Mouse (Mus musculus) B cell, adult 62 days (primary cell): ENCODE results near the gene Vat1l. TPM values are rescaled to one million over a fixed set of nuclear protein-coding genes. Genes with fewer than 3 reads are reported as not detected.

ENCODE experiments used
- total RNA-seq: library from RNA; stranded (reverse); gene quantifications from 4 replicates; pipeline ENCODE4 v1.2.4, GENCODE M21; 2023

Gene Vat1l
- total RNA-seq = not detected in 4 replicates

GRCm38 (mm10) chr8:114205221-114205901, at the start of gene Vat1l:
Gene Vat1l, plus strand, starts transcription at chr8:114205612.

GRCm38 (mm10) chr8:114417786-114418185, 212.4 kb downstream of the Vat1l start, which contains the start of gene Clec3a:
Gene Clec3a, plus strand, starts transcription at chr8:114418086.

Other genes starting within 250 kb of the Vat1l start
- gene Nudt7, start 72.1 kb upstream of the Vat1l start, total RNA-seq = 3.7 to 8.3 TPM (median 6.1 TPM) in 4 replicates
- not detected in 4 replicates for gene Clec3a, start 212.5 kb downstream of the Vat1l start, total RNA-seq
- gene Wwox, start 234.0 kb downstream of the Vat1l start, total RNA-seq = 17.5 to 20.9 TPM (median 18.1 TPM) in 4 replicates